Mouse (Mus musculus) E14TG2a.4 (cell line): ENCODE results near the gene St3gal6.

Experiments used
- H3K27me3 ChIP-seq: 2 replicates; pipeline ENCODE4 v1.6.1; 2014; ENCODE audit warnings: low read length, control low read depth; ENCODE audit not compliant: insufficient read depth
- H3K36me3 ChIP-seq: 2 replicates; pipeline ENCODE4 v1.6.1; 2014; ENCODE audit warnings: low read length, control low read depth; ENCODE audit not compliant: insufficient read depth
- H3K4me1 ChIP-seq: replicated peaks from 2 replicates; pipeline ENCODE4 v1.6.1; 2014; ENCODE audit warnings: low read depth, low read length, control low read depth
- H3K4me3 ChIP-seq: replicated peaks from 2 replicates; pipeline ENCODE4 v1.5.1; 2014; ENCODE audit warnings: mild to moderate bottlenecking, low read length
- H3K9me3 ChIP-seq: 2 replicates; pipeline ENCODE4 v1.6.1; 2014; ENCODE audit warnings: low read length, control low read depth
- CTCF ChIP-seq: conservative IDR thresholded peaks from 2 replicates; pipeline ENCODE4 v1.5.1; 2014; ENCODE audit warnings: low read length
- NANOG ChIP-seq: IDR thresholded peaks from 2 replicates; pipeline ENCODE4 v1.6.1; 2014; ENCODE audit warnings: borderline replicate concordance, low read length, mixed read lengths
- POU5F1 ChIP-seq: IDR thresholded peaks from 2 replicates; pipeline ENCODE4 v1.6.1; 2014; ENCODE audit warnings: low read length, borderline replicate concordance

The St3gal6 gene

GRCm38 (mm10) chr16:58430246-58430645 is 93.8 kb downstream of the St3gal6 start:
- Histone ChIP-seq H3K36me3 (peaks cover 17% of the 10 kb centered on the region; the same call in 1 of the 2 replicates), H3K27me3 (no peaks in the 10 kb centered on the region), H3K9me3 (no peaks in the 10 kb centered on the region), H3K4me1 (peaks cover 3% of the 10 kb centered on the region), H3K4me3 (no peak overlapping the region)
- no peak for TF ChIP-seq POU5F1
- no peak for TF ChIP-seq CTCF
- no peak for TF ChIP-seq NANOG

- no peak overlapping the region for H3K4me3 ChIP-seq
- H3K36me3 ChIP-seq, result peaks cover 13% of the 10 kb centered on the region; the same call in 1 of the 2 replicates
- H3K27me3 ChIP-seq, result no peaks in the 10 kb centered on the region
- TF ChIP-seq POU5F1 (no peak), NANOG (no peak), CTCF (no peak)
- H3K9me3 ChIP-seq, result no peaks in the 10 kb centered on the region
- no peaks in the 10 kb centered on the region; the same call in 1 of the 2 replicates for H3K4me1 ChIP-seq
Measured at GRCm38 (mm10) chr16:58421696-58422354, 102.2 kb downstream of the St3gal6 start.
